Mouse (Mus musculus): ENCODE data around the gene Rtn1. TPM values are rescaled to one million over a fixed set of nuclear protein-coding genes. Genes with fewer than 3 reads are reported as not detected.

The Rtn1 gene
- total and polyA plus RNA-seq, 2 experiments = 0.46 to 0.76 TPM

GRCm38 (mm10) chr12:72388835-72389234 lies 20.0 kb downstream of the Rtn1 start:
- no peak for DNase-seq (ENCODE audit: extremely low read depth, low read depth, low spot score)
- 72% methylated on average over 5 of the region's 5 CpGs for WGBS

GRCm38 (mm10) chr12:72388135-72388534 lies 20.7 kb downstream of the Rtn1 start:
- Histone ChIP-seq H3K27ac (replicated peaks; ENCODE audit: insufficient read depth, low read depth, low read length) (no peak overlapping the region), H3K36me3 (ENCODE audit: control insufficient read depth, insufficient read depth, low read length) (no peaks in the 10 kb centered on the region), H3K4me3 (ENCODE audit: insufficient read depth, low read depth, low read length) (no peak overlapping the region), H3K9ac (ENCODE audit: low read depth, low read length) (no peak overlapping the region), H3K4me1 (ENCODE audit: control insufficient read depth, insufficient read depth, low read length) (no peaks in the 10 kb centered on the region), H3K79me2 (ENCODE audit: control insufficient read depth, insufficient read depth, low read length) (no peaks in the 10 kb centered on the region), H3K27me3 (ENCODE audit: control insufficient read depth, insufficient read depth, low read length) (no peaks in the 10 kb centered on the region)
- 88% methylated on average over 6 of the region's 6 CpGs for WGBS
- no peak for TF ChIP-seq POLR2A (IDR thresholded peaks at IDR 0.05; ENCODE audit: extremely low read depth, insufficient read depth, low read length)
- no peak for TF ChIP-seq CTCF (IDR thresholded peaks at IDR 0.05; ENCODE audit: low read depth, low read length)
- DNase-seq (ENCODE audit: extremely low read depth, low read depth, low spot score) = no peak

More at GRCm38 (mm10) chr12:72388835-72389234, 20.0 kb downstream of the Rtn1 start:
- TF ChIP-seq CTCF (IDR thresholded peaks at IDR 0.05; ENCODE audit: low read depth, low read length) (no peak), POLR2A (IDR thresholded peaks at IDR 0.05; ENCODE audit: extremely low read depth, insufficient read depth, low read length) (no peak)
- no peak overlapping the region for H3K9ac ChIP-seq (ENCODE audit: low read depth, low read length)
- H3K4me1 ChIP-seq (ENCODE audit: control insufficient read depth, insufficient read depth, low read length) = no peaks in the 10 kb centered on the region
- H3K4me3 ChIP-seq (ENCODE audit: insufficient read depth, low read depth, low read length) = no peak overlapping the region
- H3K27ac ChIP-seq (replicated peaks; ENCODE audit: insufficient read depth, low read depth, low read length) = no peak overlapping the region
- H3K36me3 ChIP-seq (ENCODE audit: control insufficient read depth, insufficient read depth, low read length) = no peaks in the 10 kb centered on the region
- no peaks in the 10 kb centered on the region for H3K27me3 ChIP-seq (ENCODE audit: control insufficient read depth, insufficient read depth, low read length)
- no peaks in the 10 kb centered on the region for H3K79me2 ChIP-seq (ENCODE audit: control insufficient read depth, insufficient read depth, low read length)

- DNase-seq (ENCODE audit: extremely low read depth, low read depth, low spot score) = no peak
- H3K27ac ChIP-seq (replicated peaks; ENCODE audit: insufficient read depth, low read depth, low read length) = no peak overlapping the region
- no peaks in the 10 kb centered on the region for H3K79me2 ChIP-seq (ENCODE audit: control insufficient read depth, insufficient read depth, low read length)
- H3K36me3 ChIP-seq (ENCODE audit: control insufficient read depth, insufficient read depth, low read length) = no peaks in the 10 kb centered on the region
- no peak for TF ChIP-seq POLR2A (IDR thresholded peaks at IDR 0.05; ENCODE audit: extremely low read depth, insufficient read depth, low read length)
- no peak for TF ChIP-seq CTCF (IDR thresholded peaks at IDR 0.05; ENCODE audit: low read depth, low read length)
- no peaks in the 10 kb centered on the region for H3K4me1 ChIP-seq (ENCODE audit: control insufficient read depth, insufficient read depth, low read length)
- H3K4me3 ChIP-seq (ENCODE audit: insufficient read depth, low read depth, low read length) = no peak overlapping the region
- H3K27me3 ChIP-seq (ENCODE audit: control insufficient read depth, insufficient read depth, low read length) = no peaks in the 10 kb centered on the region
- 88% methylated on average over 5 of the region's 5 CpGs for WGBS
- no peak overlapping the region for H3K9ac ChIP-seq (ENCODE audit: low read depth, low read length)
Observed at GRCm38 (mm10) chr12:72376309-72376708, 32.5 kb downstream of the Rtn1 start.

GRCm38 (mm10) chr12:72374823-72375225 lies 34.0 kb downstream of the Rtn1 start:
- no peak for DNase-seq (ENCODE audit: extremely low read depth, low read depth, low spot score)
- Histone ChIP-seq H3K27ac (replicated peaks; ENCODE audit: insufficient read depth, low read depth, low read length) (no peak overlapping the region), H3K36me3 (ENCODE audit: control insufficient read depth, insufficient read depth, low read length) (no peaks in the 10 kb centered on the region), H3K79me2 (ENCODE audit: control insufficient read depth, insufficient read depth, low read length) (no peaks in the 10 kb centered on the region), H3K4me1 (ENCODE audit: control insufficient read depth, insufficient read depth, low read length) (no peaks in the 10 kb centered on the region), H3K27me3 (ENCODE audit: control insufficient read depth, insufficient read depth, low read length) (no peaks in the 10 kb centered on the region), H3K4me3 (ENCODE audit: insufficient read depth, low read depth, low read length) (no peak overlapping the region), H3K9ac (ENCODE audit: low read depth, low read length) (no peak overlapping the region)
- no peak for TF ChIP-seq POLR2A (IDR thresholded peaks at IDR 0.05; ENCODE audit: extremely low read depth, insufficient read depth, low read length)
- 82% methylated on average over 11 of the region's 11 CpGs for WGBS

- Histone ChIP-seq H3K4me1 (ENCODE audit: control insufficient read depth, insufficient read depth, low read length) (no peaks in the 10 kb centered on the region), H3K27ac (replicated peaks; ENCODE audit: insufficient read depth, low read depth, low read length) (no peak overlapping the region), H3K4me3 (ENCODE audit: insufficient read depth, low read depth, low read length) (no peak overlapping the region), H3K27me3 (ENCODE audit: control insufficient read depth, insufficient read depth, low read length) (no peaks in the 10 kb centered on the region), H3K9ac (ENCODE audit: low read depth, low read length) (no peak overlapping the region), H3K79me2 (ENCODE audit: control insufficient read depth, insufficient read depth, low read length) (no peaks in the 10 kb centered on the region), H3K36me3 (ENCODE audit: control insufficient read depth, insufficient read depth, low read length) (no peaks in the 10 kb centered on the region)
- no peak for TF ChIP-seq CTCF (IDR thresholded peaks at IDR 0.05; ENCODE audit: low read depth, low read length)
- TF ChIP-seq POLR2A (IDR thresholded peaks at IDR 0.05; ENCODE audit: extremely low read depth, insufficient read depth, low read length) = no peak
- no peak for DNase-seq (ENCODE audit: extremely low read depth, low read depth, low spot score)
- 74% methylated on average over 17 of the region's 17 CpGs for WGBS
Observed at GRCm38 (mm10) chr12:72373916-72374615, 34.8 kb downstream of the Rtn1 start.

- H3K27me3 ChIP-seq (ENCODE audit: control insufficient read depth, insufficient read depth, low read length) = no peaks in the 10 kb centered on the region; the same call in 1 of the 2 replicates
- H3K27ac ChIP-seq (replicated peaks; ENCODE audit: insufficient read depth, low read depth, low read length) = no peak overlapping the region
- no peak for DNase-seq (ENCODE audit: extremely low read depth, low read depth, low spot score)
- no peaks in the 10 kb centered on the region for H3K79me2 ChIP-seq (ENCODE audit: control insufficient read depth, insufficient read depth, low read length)
- WGBS = 78% methylated on average over 5 of the region's 5 CpGs
- no peak overlapping the region for H3K4me3 ChIP-seq (ENCODE audit: insufficient read depth, low read depth, low read length)
- TF ChIP-seq POLR2A (IDR thresholded peaks at IDR 0.05; ENCODE audit: extremely low read depth, insufficient read depth, low read length) = no peak
- no peak for TF ChIP-seq CTCF (IDR thresholded peaks at IDR 0.05; ENCODE audit: low read depth, low read length)
- H3K4me1 ChIP-seq (ENCODE audit: control insufficient read depth, insufficient read depth, low read length) = no peaks in the 10 kb centered on the region
- no peaks in the 10 kb centered on the region for H3K36me3 ChIP-seq (ENCODE audit: control insufficient read depth, insufficient read depth, low read length)
- no peak overlapping the region for H3K9ac ChIP-seq (ENCODE audit: low read depth, low read length)
Observed at GRCm38 (mm10) chr12:72370081-72370480, 38.8 kb downstream of the Rtn1 start.

Data from liver, adult 2 months (tissue).